Mouse (Mus musculus) neural tube, embryonic 13.5 days (tissue): Measurements from ENCODE around the gene Zap70. TPM values are rescaled to one million over a fixed set of nuclear protein-coding genes. Genes with fewer than 3 reads are reported as not detected.
"Not testable (repeated sequence)": the region's sequence is repeated elsewhere in the genome, so short reads cannot be mapped to it uniquely, and the experiment has no call there.

Experiments
- ATAC-seq: fragments of 200-750 bp; cut with Nextera tagmentation; 2 replicates; pipeline ENCODE4 v1.8.0; 2017; ENCODE audit warnings: low read depth, mild to moderate bottlenecking, moderate TSS enrichment, moderate library complexity
- H3K27ac ChIP-seq: fragments of 300-500 bp; sonication (generic); replicated peaks from 2 replicates; pipeline ENCODE4 v1.5.1; 2015; ENCODE audit warnings: moderate library complexity, mild to moderate bottlenecking, inconsistent platforms
- H3K27me3 ChIP-seq: fragments of 300-500 bp; sonication (generic); 2 replicates; pipeline ENCODE4 v1.6.1; 2015; ENCODE audit warnings: mild to moderate bottlenecking, inconsistent platforms
- H3K36me3 ChIP-seq: fragments of 300-500 bp; sonication (generic); 2 replicates; pipeline ENCODE4 v1.6.1; 2015; ENCODE audit warnings: mild to moderate bottlenecking, inconsistent platforms
- H3K4me1 ChIP-seq: fragments of 300-500 bp; sonication (generic); replicated peaks from 2 replicates; pipeline ENCODE4 v1.6.1; 2015; ENCODE audit warnings: inconsistent platforms
- H3K4me2 ChIP-seq: fragments of 300-500 bp; sonication (generic); 2 replicates; pipeline ENCODE4 v1.6.1; 2015; ENCODE audit warnings: inconsistent platforms, mild to moderate bottlenecking, moderate library complexity
- H3K4me3 ChIP-seq: fragments of 300-500 bp; sonication (generic); 2 replicates; pipeline ENCODE4 v1.5.1; 2015; ENCODE audit warnings: mild to moderate bottlenecking, inconsistent platforms
- H3K9ac ChIP-seq: fragments of 300-500 bp; sonication (generic); 2 replicates; pipeline ENCODE4 v1.6.1; 2015; ENCODE audit warnings: moderate library complexity, mild to moderate bottlenecking, inconsistent platforms
- H3K9me3 ChIP-seq: fragments of 300-500 bp; sonication (generic); 2 replicates; pipeline ENCODE4 v1.6.1; 2016; ENCODE audit warnings: inconsistent platforms
- WGBS: fragments of 180-500 bp; shearing (Covaris S2); methylation state at CpG from one replicate; pipeline ENCODE4 v1.1.7; 2015; 5-methylcytosine and 5-hydroxymethylcytosine counted together
- polyA plus RNA-seq: library from polyadenylated mRNA; unstranded; fragments of >200 nt; fragmentation: Nextera tagmentation; extraction: Ambion mirVana; gene quantifications from 2 replicates; pipeline ENCODE4 v1.2.1, GENCODE M21; 2015

Gene Zap70
- polyA plus RNA-seq, 1 experiment from 2014 or later = 0.87 TPM

- H3K36me3 ChIP-seq = peaks cover 95% of the 10 kb centered on the region
- 94% methylated on average over 14 of the region's 14 CpGs for WGBS
- no peak overlapping the region for H3K4me2 ChIP-seq
Measured at GRCm38 (mm10) chr1:36807782-36808565, 46.4 kb downstream of the Zap70 start.

GRCm38 (mm10) chr1:36811806-36812205 is 50.2 kb downstream of the Zap70 start:
- peaks cover 94% of the 10 kb centered on the region for H3K36me3 ChIP-seq
- H3K27ac ChIP-seq = no peak overlapping the region
- H3K9ac ChIP-seq = no peak overlapping the region
- no peaks in the 10 kb centered on the region for H3K4me1 ChIP-seq
- no peaks in the 10 kb centered on the region for H3K27me3 ChIP-seq
- H3K4me2 ChIP-seq = no peak overlapping the region
- no peak for ATAC-seq
- WGBS = 95% methylated on average over 7 of the region's 7 CpGs
- no peaks in the 10 kb centered on the region for H3K9me3 ChIP-seq
- no peak overlapping the region for H3K4me3 ChIP-seq

More at GRCm38 (mm10) chr1:36807782-36808565, 46.4 kb downstream of the Zap70 start:
- Histone ChIP-seq H3K27me3 (no peaks in the 10 kb centered on the region), H3K4me3 (no peak overlapping the region), H3K9me3 (no peaks in the 10 kb centered on the region), H3K9ac (no peak overlapping the region), H3K4me1 (no peaks in the 10 kb centered on the region), H3K27ac (no peak overlapping the region)
- no peak for ATAC-seq

- H3K9me3 ChIP-seq = no peaks in the 10 kb centered on the region
- no peak for ATAC-seq
- no peak overlapping the region for H3K4me2 ChIP-seq
- H3K36me3 ChIP-seq = peaks cover 94% of the 10 kb centered on the region
- H3K27me3 ChIP-seq = no peaks in the 10 kb centered on the region
- 96% methylated on average over 7 of the region's 7 CpGs for WGBS
- no peaks in the 10 kb centered on the region for H3K4me1 ChIP-seq
- H3K27ac ChIP-seq = no peak overlapping the region
- no peak overlapping the region for H3K4me3 ChIP-seq
- no peak overlapping the region for H3K9ac ChIP-seq
Measured at GRCm38 (mm10) chr1:36813415-36813814, 51.8 kb downstream of the Zap70 start.

- no peak overlapping the region for H3K4me3 ChIP-seq
- WGBS = 76% methylated on average over 5 of the region's 5 CpGs
Measured at GRCm38 (mm10) chr1:36814271-36814903, 52.8 kb downstream of the Zap70 start.

GRCm38 (mm10) chr1:36815166-36815565 is 53.6 kb downstream of the Zap70 start:
- WGBS = 94% methylated on average over 6 of the region's 6 CpGs
- Histone ChIP-seq H3K9ac (no peak overlapping the region), H3K27ac (no peak overlapping the region), H3K4me3 (no peak overlapping the region), H3K27me3 (no peaks in the 10 kb centered on the region), H3K9me3 (no peaks in the 10 kb centered on the region), H3K36me3 (peaks cover 92% of the 10 kb centered on the region), H3K4me1 (no peaks in the 10 kb centered on the region), H3K4me2 (no peak overlapping the region)
- no peak for ATAC-seq

More at GRCm38 (mm10) chr1:36814271-36814903, 52.8 kb downstream of the Zap70 start:
- Histone ChIP-seq H3K4me2 (no peak overlapping the region), H3K27ac (no peak overlapping the region), H3K36me3 (peaks cover 94% of the 10 kb centered on the region), H3K27me3 (no peaks in the 10 kb centered on the region), H3K9me3 (no peaks in the 10 kb centered on the region), H3K9ac (no peak overlapping the region), H3K4me1 (no peaks in the 10 kb centered on the region)
- ATAC-seq = no peak

GRCm38 (mm10) chr1:36821918-36822317 is 60.3 kb downstream of the Zap70 start:
- WGBS = 86% methylated on average over 4 of the region's 4 CpGs
- not testable (repeated sequence) for H3K4me3 ChIP-seq, H3K27ac ChIP-seq, ATAC-seq, H3K9ac ChIP-seq, H3K4me1 ChIP-seq, H3K9me3 ChIP-seq, H3K27me3 ChIP-seq, H3K4me2 ChIP-seq
- peaks cover 89% of the 10 kb centered on the region for H3K36me3 ChIP-seq

- no peaks in the 10 kb centered on the region for H3K9me3 ChIP-seq
- ATAC-seq = no peak
- H3K9ac ChIP-seq = no peak overlapping the region
- H3K36me3 ChIP-seq = peaks cover 81% of the 10 kb centered on the region
- H3K27me3 ChIP-seq = no peaks in the 10 kb centered on the region
- 95% methylated on average over 5 of the region's 5 CpGs for WGBS
- H3K4me1 ChIP-seq = no peaks in the 10 kb centered on the region
- H3K4me2 ChIP-seq = no peak overlapping the region
- no peak overlapping the region for H3K27ac ChIP-seq
- no peak overlapping the region for H3K4me3 ChIP-seq
Measured at GRCm38 (mm10) chr1:36824356-36824755, 62.8 kb downstream of the Zap70 start.

GRCm38 (mm10) chr1:36830913-36831866 is 69.6 kb downstream of the Zap70 start:
- no peak for ATAC-seq
- Histone ChIP-seq H3K9me3 (no peaks in the 10 kb centered on the region), H3K27ac (0 out of 2 replicates have a peak overlapping the region, but pooled peaks have one; percentile 30), H3K4me3 (no peak overlapping the region), H3K36me3 (peaks cover 62% of the 10 kb centered on the region), H3K4me1 (0 out of 2 replicates have a peak, but pooled peaks cover 9% of the 10 kb centered on the region), H3K27me3 (no peaks in the 10 kb centered on the region), H3K9ac (no peak overlapping the region), H3K4me2 (no peak overlapping the region)
- 57% methylated on average over 14 of the region's 14 CpGs for WGBS

Other genes with a start within 250 kb of the Zap70 start
- gene Cnnm3, start 249.9 kb upstream of the Zap70 start, polyA plus RNA-seq = 3.4 and 4.2 TPM in 2 replicates
- 19.0 and 19.2 TPM in 2 replicates for gene Ankrd23, start 224.9 kb upstream of the Zap70 start, polyA plus RNA-seq
- gene Gm42417, start 222.4 kb upstream of the Zap70 start, polyA plus RNA-seq = 0.32 and 1.9 TPM in 2 replicates
- gene Ankrd39, start 214.4 kb upstream of the Zap70 start, polyA plus RNA-seq = 23.8 and 26.2 TPM in 2 replicates
- 23.4 and 25.2 TPM in 2 replicates for gene Sema4c, start 203.4 kb upstream of the Zap70 start, polyA plus RNA-seq
- 0.24 TPM in 1 of 2 replicates, not detected in the other for gene Fam178b, start 78.6 kb upstream of the Zap70 start, polyA plus RNA-seq
- 697 and 709 TPM in 2 replicates for gene Cox5b, start 70.3 kb upstream of the Zap70 start, polyA plus RNA-seq
- gene 4933424G06Rik, start 51.6 kb upstream of the Zap70 start, polyA plus RNA-seq = 0.36 and 0.66 TPM in 2 replicates
- gene Actr1b, start 47.4 kb upstream of the Zap70 start, polyA plus RNA-seq = 120 and 126 TPM in 2 replicates
- gene Tmem131, start 181.9 kb downstream of the Zap70 start, polyA plus RNA-seq = 11.6 and 14.1 TPM in 2 replicates